Mouse (Mus musculus): ENCODE results near the gene Clcn2.

Gene Clcn2

DNA sequence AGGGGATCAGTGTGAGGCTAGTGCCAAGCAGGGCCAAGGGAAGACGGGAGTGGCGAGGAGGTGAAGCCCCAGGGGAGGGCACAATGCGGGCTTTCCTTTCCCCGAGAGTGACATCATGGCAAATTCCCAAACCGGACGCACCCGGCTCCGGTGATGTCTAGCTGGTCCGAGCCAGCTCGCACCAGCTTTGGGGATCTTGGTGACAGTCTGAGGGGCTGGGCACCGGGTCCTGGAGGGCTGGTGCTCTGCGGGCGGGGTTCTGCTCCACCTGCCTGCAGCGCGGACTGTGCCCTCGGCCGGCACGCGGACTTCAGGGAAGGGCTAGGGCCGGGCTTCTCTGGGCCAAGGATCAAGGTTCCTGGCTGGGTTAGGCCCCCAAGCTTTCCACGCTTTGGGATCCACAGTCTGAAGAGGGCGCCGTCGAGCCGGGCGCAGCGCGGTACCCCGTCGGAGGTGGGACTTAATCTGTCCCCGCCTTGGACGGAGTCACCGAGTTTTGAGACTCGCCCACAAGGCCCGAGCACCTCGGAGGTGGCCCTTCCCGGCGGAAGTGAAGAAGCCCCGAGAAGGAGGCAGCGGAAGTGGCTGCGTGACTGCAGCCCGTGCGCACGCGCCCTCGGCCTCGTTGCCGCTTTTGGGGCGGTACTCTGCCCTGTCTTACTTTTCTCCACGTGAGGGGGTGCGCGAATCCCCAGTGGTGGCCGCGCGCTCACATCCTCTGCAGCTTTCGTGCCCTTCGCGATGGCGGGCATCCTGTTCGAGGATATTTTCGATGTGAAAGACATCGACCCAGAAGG, at the start of gene Clcn2, which contains the start of gene Polr2h:
Gene Clcn2, minus strand, starts transcription at position 566 of the 797 bp plus-strand sequence.
Gene Polr2h, plus strand, starts transcription at position 485 of the 797 bp plus-strand sequence.
- DNase-seq (ENCODE audit: low spot score in 2 of 2) = peak; percentile 97

DNA sequence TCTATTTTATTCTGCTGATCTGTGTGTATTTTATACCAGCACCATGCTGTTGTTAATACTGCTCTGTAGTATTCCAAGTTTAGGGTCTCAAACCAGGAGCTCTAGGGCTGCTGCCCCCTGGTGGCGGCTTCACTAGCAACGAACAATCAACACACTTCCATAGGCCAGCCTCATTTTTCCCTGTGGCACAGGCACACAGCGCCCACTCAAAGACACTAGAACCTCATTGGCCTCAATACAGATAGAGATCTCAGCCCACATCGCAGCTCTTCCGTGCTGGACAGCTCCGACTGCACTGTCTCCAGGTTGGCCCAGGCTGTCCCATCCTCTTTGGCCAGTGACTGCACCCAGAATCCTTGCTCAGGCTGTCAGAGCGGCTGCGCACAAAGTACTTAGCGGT, 47.7 kb upstream of the Clcn2 start:
- no peak for DNase-seq (ENCODE audit: low spot score in 2 of 2)

DNA sequence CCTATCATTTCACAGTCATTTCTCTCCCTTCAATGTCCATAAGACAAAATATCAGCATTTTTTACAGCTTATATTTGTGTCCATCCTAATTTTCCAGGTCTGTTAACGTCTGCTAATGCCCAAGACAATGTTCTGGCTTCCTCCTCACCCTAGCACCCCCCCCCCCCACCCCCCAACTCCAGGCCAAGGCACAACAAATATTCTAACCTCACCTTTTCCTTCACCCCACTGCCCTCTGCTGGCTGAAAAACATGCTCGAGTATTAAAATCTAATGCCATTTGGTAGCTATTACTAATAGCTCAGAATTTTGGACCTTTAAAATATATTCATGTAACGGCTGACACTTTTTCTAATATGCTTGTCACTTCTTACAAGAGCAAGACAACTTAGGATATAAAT, 44.1 kb upstream of the Clcn2 start:
- no peak for DNase-seq (ENCODE audit: low spot score in 2 of 2)

DNA sequence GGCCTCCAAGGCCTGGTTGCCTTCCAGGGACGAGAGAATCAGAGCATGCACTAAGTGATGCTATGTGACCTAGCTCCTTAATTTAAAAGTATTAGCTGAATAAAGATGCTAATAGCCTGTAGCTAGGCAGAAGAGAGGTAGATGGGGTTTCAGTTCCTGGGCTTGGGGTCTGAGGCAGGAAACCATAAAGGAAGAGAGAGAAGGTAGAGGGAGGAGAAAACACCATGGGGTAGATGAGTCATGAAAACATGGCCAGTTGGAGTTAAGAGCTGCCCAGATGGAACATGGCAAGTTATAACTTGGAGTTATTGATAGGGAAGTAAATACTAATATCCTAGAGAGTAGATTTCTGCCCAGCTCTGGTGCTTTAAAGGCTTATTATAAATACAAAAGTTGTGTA, 39.8 kb upstream of the Clcn2 start:
- DNase-seq (ENCODE audit: low spot score in 2 of 2) = no peak

DNA sequence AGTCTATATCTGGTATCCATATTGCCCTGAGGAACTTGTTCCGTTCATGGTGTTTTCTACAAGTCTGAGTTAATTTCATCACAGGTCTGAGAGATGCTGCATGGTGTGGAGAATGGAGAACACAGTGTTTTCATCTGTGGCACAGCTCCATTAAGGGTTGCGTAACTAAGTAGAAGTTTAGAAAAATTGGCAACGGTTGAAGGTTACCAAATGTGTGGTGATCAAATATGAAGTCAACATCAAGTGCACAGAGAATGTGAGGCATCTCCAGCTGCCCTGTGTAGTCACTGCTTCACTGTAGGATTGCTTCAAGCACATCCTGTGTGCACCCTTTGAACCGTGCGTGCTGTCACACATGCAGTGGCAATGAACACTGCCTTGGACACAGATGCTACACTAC, 38.5 kb upstream of the Clcn2 start:
- DNase-seq (ENCODE audit: low spot score in 2 of 2) = no peak

DNA sequence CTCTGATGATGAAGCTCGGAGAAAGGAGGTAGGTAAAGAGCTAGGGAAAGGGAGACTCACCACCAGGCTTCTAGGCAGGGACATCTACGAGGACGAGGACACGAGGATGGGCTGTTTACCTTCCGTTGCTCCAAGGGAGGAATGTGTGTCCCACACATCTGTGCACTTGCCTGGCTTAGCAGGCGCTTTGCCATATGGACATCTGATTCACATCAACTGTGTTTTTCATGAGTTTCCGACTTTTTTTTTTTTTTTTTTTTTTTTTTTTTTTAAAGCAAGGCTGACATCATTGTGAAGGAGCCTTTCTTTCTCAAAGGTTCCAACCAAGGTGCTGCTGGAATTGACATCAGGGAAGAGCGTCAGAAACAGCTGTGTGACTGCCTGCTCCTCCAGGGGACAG, 33.0 kb upstream of the Clcn2 start:
- DNase-seq (ENCODE audit: low spot score in 2 of 2) = no peak

DNA sequence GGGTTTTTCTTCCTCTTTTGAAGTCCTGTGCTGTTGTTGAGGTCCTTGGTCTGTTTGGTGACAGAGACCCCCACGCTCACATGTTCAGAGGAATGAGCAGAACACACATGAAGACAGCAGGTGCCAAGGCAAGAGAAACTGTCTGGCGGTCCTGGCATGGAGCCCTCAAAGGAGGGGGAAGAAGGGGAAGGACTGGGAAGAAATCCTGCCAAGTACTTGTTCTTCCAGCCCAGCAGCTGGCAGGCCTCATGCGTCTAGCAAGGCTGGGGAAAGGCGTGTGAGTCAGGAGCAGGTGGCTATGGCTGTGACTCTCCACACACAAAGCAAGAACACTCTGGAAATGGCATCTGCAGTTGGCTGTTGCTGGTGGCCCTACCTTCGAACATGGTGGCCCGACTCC, 29.1 kb upstream of the Clcn2 start:
- peak in 1 of 2 experiments; percentile 65 for DNase-seq (ENCODE audit: low spot score in 2 of 2)

DNA sequence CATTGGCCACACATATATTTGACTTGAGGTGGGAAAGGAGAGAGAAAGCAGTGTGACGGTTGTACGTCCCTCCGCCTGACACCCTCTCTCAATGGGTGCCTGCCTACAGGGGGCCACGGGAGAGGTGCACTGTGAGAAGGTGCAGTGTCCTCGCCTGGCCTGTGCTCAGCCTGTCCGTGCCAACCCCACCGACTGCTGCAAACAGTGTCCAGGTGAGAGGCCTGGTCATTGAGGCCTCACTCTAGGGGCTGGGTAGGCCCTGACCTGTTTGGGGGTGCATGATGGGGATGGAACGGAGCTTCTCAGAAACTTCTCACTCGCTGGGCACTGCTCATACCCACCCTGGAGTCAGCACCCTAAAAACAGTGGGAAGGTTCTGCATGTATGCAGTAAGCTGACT, 22.3 kb upstream of the Clcn2 start:
- no peak for DNase-seq (ENCODE audit: low spot score in 2 of 2)

DNA sequence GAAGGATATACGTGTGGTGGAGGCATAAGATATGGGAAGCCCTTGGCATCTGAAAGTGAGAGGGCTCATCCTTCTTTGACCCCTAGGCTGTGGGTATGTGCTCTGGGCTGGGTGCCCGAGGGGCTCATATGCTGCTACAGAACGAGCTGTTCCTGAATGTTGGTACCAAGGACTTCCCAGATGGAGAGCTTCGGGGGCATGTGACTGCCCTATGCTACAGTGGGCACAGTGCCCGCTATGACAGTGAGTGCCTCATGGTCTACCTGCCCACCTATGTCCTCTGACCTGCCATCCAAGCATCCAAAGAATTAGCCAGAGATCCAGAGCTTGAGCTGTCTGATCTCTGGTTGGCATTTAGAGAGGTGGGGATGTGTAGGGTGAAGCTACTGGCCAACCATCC, 19.3 kb upstream of the Clcn2 start:
- DNase-seq (ENCODE audit: low spot score in 2 of 2) = no peak

DNA sequence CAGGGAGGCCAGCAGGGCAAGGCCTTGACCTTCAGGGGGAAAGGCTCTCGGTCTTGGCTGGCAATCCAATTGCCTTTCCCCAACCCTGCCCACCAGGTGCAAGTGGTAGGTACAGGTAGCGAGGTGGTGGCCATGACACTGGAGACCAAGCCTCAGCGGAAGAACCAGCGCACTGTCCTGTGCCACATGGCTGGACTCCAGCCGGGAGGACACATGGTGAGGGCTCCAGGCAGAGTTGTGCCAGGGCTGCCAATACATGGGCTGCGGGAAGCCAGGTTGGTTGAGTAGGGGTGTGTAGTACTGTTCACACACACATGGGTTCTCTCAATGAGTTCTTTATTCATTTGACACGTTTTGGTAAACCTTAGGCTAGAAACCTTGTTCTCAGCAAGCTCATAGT, 18.6 kb upstream of the Clcn2 start:
- no peak for DNase-seq (ENCODE audit: low spot score in 2 of 2)

DNA sequence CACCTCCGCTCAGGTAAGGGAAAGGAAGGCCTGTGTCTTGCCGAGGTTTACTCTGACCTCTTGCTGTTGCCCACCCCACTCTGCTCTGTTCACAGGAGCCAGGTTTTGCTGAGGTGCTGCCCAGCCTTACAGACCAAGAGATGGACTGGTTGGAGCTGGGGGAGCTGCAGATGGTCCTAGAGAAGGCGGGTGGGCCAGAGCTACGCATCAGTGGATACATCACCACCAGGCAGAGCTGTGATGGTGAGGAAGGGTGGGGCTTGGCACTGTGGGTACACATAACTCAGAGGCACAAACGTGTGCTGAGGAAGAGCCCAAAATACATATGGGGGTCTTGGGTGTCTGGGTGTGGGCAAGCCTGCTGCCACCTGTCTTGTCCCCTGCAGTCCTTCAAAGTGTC, 18.1 kb upstream of the Clcn2 start:
- DNase-seq (ENCODE audit: low spot score in 2 of 2) = no peak

DNA sequence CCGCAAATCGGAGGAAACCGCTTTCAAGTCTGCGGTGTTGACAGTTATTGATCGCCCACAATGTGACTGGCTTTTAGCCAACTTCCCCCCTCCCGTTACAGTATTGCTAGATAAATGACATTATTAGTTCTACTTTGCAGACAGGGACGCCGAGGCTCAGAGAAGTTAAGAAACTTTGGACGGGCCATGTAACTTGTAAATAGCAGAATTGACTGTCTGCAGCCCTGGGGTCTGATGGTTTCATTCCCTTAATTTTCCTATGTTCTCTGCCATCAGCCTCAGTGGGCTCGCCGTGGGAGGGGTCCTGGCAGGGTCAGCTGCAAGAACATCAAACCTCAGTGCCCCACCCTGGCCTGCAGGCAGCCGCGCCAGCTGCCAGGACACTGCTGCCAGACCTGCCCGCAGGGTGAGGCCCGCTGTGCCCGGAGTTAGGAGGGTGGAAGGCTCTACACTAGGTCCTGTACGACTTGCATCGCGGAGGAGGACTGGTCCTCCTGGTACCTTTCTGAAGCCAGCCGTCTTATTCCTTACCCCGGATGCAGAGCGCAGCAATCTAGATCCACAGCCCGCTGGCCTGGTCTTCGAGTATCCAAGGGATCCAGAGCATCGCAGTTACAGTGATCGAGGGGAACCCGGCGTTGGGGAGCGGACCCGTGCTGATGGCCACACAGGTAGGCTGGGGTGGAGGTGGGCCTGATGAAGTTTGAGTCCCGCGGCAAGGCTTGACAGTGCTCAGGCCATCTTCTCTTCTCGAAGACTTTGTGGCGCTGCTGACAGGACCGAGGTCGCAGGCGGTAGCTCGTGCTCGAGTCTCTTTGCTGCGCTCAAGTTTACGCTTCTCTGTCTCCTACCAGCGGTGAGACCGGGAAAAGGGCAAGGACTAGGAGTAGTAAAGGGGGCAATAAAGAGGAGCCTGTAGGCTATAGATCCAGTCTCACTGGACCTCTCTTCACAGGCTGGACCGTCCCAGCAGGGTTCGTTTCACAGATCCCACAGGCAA, 16.5 kb upstream of the Clcn2 start, which contains the start of gene Thpo:
Gene Thpo, minus strand, starts transcription at position 781 of the 1,000 bp plus-strand sequence.
- no peak for DNase-seq (ENCODE audit: low spot score in 2 of 2)

DNA sequence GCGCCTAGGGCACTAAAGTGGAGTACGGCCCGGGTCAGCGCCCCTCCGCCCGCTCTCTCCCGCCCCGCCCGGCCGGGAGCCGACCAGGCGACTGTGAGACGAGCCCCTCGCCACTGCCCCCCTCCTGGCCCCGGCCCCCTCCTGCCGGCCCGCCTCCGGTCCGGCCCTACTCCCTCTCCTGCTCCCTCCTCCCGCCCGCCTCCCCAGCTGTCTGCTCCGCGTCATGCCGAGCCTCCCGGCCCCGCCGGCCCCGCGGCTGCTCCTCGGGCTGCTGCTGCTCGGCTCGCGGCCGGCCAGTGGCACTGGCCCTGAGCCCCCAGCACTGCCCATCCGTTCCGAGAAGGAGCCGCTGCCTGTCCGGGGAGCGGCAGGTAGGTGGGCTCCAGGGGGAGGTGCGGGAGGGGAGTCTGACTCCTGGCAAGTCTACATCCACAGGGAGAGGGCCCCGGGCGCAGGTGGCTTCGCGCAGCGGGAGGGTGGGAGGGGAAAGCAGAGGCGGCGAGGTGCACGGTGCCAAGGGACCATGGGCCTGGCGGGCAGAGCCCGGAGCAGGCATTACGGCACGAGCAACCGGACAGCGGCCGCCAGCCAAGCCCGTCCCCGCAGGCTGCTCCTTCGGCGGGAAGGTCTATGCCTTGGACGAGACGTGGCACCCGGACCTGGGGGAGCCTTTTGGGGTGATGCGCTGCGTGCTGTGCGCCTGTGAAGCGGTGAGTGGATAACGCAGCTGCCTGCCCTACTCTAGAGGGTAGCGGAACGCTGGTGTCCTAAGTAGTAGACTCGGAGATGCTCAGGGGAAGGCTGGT, 15.6 kb upstream of the Clcn2 start, which contains the start of gene Chrd:
Gene Chrd, plus strand, starts transcription at position 203 of the 806 bp plus-strand sequence.
- peak in 1 of 2 experiments; percentile 62 for DNase-seq (ENCODE audit: low spot score in 2 of 2)

DNA sequence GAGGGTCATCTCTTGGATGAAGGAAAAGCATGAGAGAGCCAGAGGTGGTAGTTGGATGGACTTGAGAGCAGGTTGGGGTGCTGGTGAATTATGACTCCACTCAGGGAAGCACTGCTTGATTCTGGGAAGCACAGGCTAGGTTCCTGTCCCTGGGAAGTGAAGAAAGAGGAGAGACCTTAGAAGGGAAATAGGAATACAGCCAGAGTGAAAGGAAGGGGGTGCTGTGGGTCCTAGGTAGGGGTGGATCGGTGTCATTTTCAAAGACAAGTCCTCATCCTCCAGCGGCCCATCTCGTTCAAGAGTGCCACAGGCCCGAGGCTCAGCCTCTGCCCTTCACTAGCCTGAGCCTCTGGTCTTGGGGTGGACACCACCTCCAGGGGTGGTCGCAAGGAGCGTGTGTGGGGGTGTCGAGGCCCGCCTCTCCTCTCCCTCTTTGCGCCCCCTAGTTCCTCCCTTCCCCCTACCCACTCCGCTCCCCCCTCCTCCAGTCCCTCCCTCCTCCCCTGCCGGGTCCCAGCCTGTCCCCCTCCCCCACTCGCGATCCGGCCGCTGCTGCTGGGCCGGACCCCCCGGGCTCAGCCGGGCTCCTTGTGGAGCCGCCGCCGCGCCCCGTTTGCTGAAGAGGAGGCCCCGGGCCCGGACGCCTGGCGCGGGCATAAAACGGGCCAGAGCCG, 14.8 kb upstream of the Clcn2 start:
- peak in 1 of 2 experiments; percentile 43 for DNase-seq (ENCODE audit: low spot score in 2 of 2)

DNA sequence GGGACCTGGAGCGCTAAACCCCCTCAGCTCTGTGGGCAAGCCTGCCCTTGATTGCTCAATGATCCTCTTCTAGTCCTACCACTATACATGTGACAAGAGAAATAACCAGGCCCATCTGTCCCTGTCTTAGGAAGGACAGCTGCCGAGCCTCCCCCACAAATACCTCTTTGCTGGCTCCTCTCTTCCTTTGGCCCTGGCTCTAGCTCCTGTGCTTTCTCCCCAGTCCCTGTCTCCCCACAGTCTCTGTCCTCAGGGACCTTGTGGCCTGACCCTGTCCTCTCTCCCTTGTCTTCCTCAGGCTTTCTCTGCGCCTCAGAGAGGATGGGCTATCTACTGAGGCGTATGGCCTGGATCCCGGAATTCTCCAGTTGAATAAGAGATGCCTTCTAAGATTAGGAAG, 14.1 kb upstream of the Clcn2 start:
- DNase-seq (ENCODE audit: low spot score in 2 of 2) = no peak

DNA sequence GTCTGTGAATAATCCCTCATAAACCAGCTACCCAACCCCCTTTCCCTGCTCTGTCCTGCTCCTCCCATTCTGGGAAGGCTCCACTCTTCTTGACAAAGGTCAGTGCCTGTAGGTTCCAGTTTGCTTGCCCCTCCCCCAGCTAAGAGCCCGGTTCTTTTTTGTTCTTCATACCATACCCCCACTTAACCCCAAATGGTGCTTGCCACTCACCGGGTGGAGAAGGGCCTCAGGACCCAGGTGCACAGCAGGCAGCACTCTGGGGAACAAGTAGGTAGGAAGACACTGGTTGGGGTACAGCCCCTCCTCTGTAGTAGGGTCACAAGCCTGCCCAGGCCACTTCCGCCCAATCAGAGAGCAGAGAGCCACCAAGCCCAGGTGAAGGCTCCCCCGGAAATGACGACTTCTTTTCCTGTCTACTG, 12.8 kb upstream of the Clcn2 start:
- DNase-seq (ENCODE audit: low spot score in 2 of 2) = no peak

DNA sequence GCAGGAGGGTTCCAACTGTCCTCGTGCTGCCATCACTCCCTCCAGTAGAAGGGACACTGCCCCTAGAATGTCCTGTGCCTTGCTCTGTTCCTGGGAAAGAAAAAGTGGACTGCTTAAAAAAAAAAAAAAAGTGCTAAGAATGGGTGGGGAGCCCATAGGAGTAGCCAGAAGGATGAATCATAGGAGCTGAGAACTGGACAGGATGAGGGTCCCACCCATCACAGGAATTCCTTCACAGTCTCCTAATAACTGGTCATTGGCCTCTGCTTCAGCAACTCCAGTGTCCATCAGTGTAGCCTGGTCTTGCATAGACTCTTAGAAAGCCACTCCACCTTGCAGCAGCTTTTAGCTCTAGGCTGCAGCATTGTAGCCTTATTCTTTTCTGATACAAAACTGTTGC, 8.8 kb upstream of the Clcn2 start:
- DNase-seq (ENCODE audit: low spot score in 2 of 2) = no peak

DNA sequence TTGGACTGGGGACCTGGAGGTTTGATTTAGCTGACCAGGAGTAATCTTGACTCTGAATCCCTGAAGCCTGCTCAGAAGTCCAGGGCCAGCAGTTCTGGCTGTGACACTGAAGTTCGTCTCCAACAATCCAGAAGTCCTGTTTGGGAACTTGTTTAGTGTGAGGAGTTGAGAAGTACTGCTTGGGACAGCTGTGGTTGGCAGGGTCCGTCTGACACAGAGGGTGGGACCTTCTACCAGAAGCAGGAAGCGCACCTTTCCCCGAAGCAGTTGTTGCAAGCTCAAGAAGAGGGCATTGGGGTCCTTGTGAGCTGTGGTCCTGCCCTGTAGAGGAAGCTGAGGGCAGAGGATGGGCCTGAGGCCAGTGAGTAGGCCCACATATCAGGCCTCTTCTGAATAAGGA, 8.2 kb upstream of the Clcn2 start:
- no peak for DNase-seq (ENCODE audit: low spot score in 2 of 2)

DNA sequence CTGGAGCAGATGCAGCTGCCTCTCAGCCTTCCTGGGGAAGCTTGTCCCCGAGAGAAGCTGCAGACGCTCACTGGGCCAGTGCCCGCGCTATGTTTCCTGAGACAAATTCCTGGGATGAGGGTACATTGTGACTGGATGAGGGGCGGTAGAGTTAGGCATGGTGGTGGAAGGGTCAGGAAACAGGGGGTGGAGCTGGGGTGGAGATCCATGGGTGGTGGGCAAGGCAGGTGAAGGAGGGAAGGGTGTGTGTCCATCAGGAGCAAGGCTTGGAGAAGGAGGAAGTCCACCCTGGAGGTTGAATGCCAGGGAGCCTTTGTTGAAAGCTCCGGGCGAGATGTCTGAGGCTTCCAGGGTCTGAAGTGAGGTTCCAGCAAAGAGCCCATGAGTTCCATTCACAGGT, 7.8 kb upstream of the Clcn2 start:
- no peak for DNase-seq (ENCODE audit: low spot score in 2 of 2)

DNA sequence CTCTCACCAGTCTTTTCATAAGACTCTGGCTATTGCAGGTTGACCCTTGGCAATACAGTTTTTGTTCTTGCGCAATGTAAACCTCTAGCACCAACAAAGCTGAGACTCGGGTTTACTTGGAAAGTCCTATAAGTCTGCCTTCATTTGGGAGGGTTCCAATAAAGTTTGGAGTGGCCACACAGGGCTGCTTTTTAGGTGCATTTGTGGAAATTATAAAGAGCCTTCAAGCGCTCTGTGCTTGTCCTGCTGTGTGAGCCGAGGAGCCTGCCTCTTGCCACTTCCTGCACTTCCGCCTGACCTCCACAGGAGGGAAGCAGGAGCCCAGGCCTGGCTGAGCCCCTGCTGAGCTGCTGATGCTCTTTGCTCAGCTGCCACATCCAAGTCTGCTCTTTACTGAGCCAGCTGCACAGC, 6.8 kb upstream of the Clcn2 start:
- peak in 1 of 2 experiments; percentile 53 for DNase-seq (ENCODE audit: low spot score in 2 of 2)

DNA sequence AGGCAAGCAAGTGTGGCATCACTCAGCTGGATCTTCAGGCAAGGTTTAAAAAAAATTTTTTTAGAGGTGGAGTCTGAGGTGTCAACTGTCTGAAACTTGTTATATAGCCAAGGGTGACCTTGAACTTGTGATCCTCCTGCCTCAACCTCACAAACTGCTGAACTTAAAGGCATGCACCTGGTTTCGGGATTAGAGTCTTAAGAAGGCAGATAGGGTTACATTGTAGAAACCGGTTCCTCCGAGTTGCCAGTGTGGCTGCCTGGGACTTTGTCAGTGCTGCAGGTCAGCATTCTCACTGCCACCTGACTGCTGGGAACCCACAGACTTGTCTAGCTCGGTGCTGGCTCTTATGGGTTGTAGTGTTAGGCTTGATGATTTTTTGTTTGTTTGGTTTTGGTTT, 5.7 kb upstream of the Clcn2 start:
- DNase-seq (ENCODE audit: low spot score in 2 of 2) = no peak

Measured in frontal cortex, postnatal 10 days (tissue).